Mouse (Mus musculus) lung, adult 2 months (tissue): ENCODE results near the gene Ccnyl1. TPM values are rescaled to one million over a fixed set of nuclear protein-coding genes. Genes with fewer than 3 reads are reported as not detected.

Experiments used
- DNase-seq: peaks from one replicate; pipeline ENCODE4 v3.0.0; 2022
- H3K4me1 ChIP-seq: fragments of 200-500 bp; 2 replicates; pipeline ENCODE4 v1.6.1; 2011; ENCODE audit warnings: low read length; ENCODE audit not compliant: control insufficient read depth, insufficient read depth
- H3K4me3 ChIP-seq: fragments of 200-500 bp; replicated peaks from 2 replicates; pipeline ENCODE3; 2011; ENCODE audit warnings: low read depth, mild to moderate bottlenecking, control low read depth, low read length; ENCODE audit errors: extremely low read depth
- CTCF ChIP-seq: fragments of 200-500 bp; IDR thresholded peaks from 2 replicates; pipeline ENCODE4 v1.5.1; 2011; ENCODE audit warnings: mild to moderate bottlenecking, low read length, control low read depth; ENCODE audit not compliant: insufficient read depth
- POLR2A ChIP-seq: fragments of 200-500 bp; IDR thresholded peaks from 2 replicates; pipeline ENCODE4 v1.6.1; 2011; ENCODE audit warnings: low read depth, mild to moderate bottlenecking, control low read depth, low read length, borderline replicate concordance; ENCODE audit errors: extremely low read depth
- WGBS: fragments of 180-500 bp; shearing (Covaris S2); methylation state at CpG from one replicate; pipeline ENCODE4 v1.1.7; 2018; 5-methylcytosine and 5-hydroxymethylcytosine counted together
- polyA plus RNA-seq: library from polyadenylated mRNA; depleted of rRNA; stranded (reverse); fragments of >200 nt; gene quantifications from 2 replicates; pipeline ENCODE4 v1.2.3, GENCODE M21; 2012

Ccnyl1 gene
- polyA plus RNA-seq, 1 experiment = 26.8 TPM

- Histone ChIP-seq H3K4me1 (peaks cover 5% of the 10 kb centered on the region; the same call in 1 of the 2 replicates), H3K4me3 (no peak overlapping the region)
- TF ChIP-seq POLR2A (no peak), CTCF (peak; percentile 82)
- no peak for DNase-seq
Measured at GRCm38 (mm10) chr1:64717504-64717903, 27.2 kb downstream of the Ccnyl1 start.

GRCm38 (mm10) chr1:64721034-64721587 lies 30.9 kb downstream of the Ccnyl1 start:
- H3K4me3 ChIP-seq = no peak overlapping the region
- 75% methylated on average over 10 of the region's 10 CpGs for WGBS
- H3K4me1 ChIP-seq = peaks cover 5% of the 10 kb centered on the region; the same call in 1 of the 2 replicates
- TF ChIP-seq CTCF = no peak
- no peak for TF ChIP-seq POLR2A
- DNase-seq = no peak

GRCm38 (mm10) chr1:64730046-64730445 lies 39.8 kb downstream of the Ccnyl1 start:
- 70% methylated on average over 4 of the region's 4 CpGs for WGBS
- Histone ChIP-seq H3K4me1 (no peaks in the 10 kb centered on the region; the same call in 1 of the 2 replicates), H3K4me3 (no peak overlapping the region)
- no peak for DNase-seq
- no peak for TF ChIP-seq POLR2A
- TF ChIP-seq CTCF = no peak

GRCm38 (mm10) chr1:64731341-64732020 lies 41.2 kb downstream of the Ccnyl1 start:
- Histone ChIP-seq H3K4me1 (peaks cover 7% of the 10 kb centered on the region), H3K4me3 (no peak overlapping the region)
- 83% methylated on average over 16 of the region's 16 CpGs for WGBS
- TF ChIP-seq POLR2A = no peak
- TF ChIP-seq CTCF = no peak
- no peak for DNase-seq

- Histone ChIP-seq H3K4me1 (peaks cover 7% of the 10 kb centered on the region; the same call in 1 of the 2 replicates), H3K4me3 (no peak overlapping the region)
- TF ChIP-seq POLR2A (no peak), CTCF (no peak)
- DNase-seq = no peak
- 77% methylated on average over 10 of the region's 10 CpGs for WGBS
Measured at GRCm38 (mm10) chr1:64732161-64732560, 41.9 kb downstream of the Ccnyl1 start.

GRCm38 (mm10) chr1:64732637-64733200 lies 42.5 kb downstream of the Ccnyl1 start:
- 73% methylated on average over 7 of the region's 7 CpGs for WGBS
- TF ChIP-seq POLR2A (no peak), CTCF (no peak)
- no peak for DNase-seq
- H3K4me1 ChIP-seq = peaks cover 7% of the 10 kb centered on the region; the same call in 1 of the 2 replicates
- H3K4me3 ChIP-seq = no peak overlapping the region

- H3K4me3 ChIP-seq = no peak overlapping the region
- 77% methylated on average over 11 of the region's 11 CpGs for WGBS
- TF ChIP-seq CTCF = no peak
- TF ChIP-seq POLR2A = no peak
- peaks cover 12% of the 10 kb centered on the region; the same call in 1 of the 2 replicates for H3K4me1 ChIP-seq
- DNase-seq = no peak
Measured at GRCm38 (mm10) chr1:64733453-64734245, 43.4 kb downstream of the Ccnyl1 start.

GRCm38 (mm10) chr1:64734771-64735750 lies 44.8 kb downstream of the Ccnyl1 start:
- Histone ChIP-seq H3K4me1 (peaks cover 15% of the 10 kb centered on the region), H3K4me3 (peak overlapping the region; percentile 46)
- 62% methylated on average over 58 of the region's 58 CpGs for WGBS
- DNase-seq = peak; percentile 50
- TF ChIP-seq POLR2A = no peak
- TF ChIP-seq CTCF = no peak
